Mouse (Mus musculus): ENCODE results near the gene Hmgcl. TPM values are rescaled to one million over a fixed set of nuclear protein-coding genes. Genes with fewer than 3 reads are reported as not detected.
A peak's percentile ranks its signal among the peaks of the same experiment; 100 is the strongest.
"Not testable (repeated sequence)": the region's sequence is repeated elsewhere in the genome, so short reads cannot be mapped to it uniquely, and the experiment has no call there.

Hmgcl gene
- polyA plus RNA-seq, 1 experiment = 76.6 TPM

DNA sequence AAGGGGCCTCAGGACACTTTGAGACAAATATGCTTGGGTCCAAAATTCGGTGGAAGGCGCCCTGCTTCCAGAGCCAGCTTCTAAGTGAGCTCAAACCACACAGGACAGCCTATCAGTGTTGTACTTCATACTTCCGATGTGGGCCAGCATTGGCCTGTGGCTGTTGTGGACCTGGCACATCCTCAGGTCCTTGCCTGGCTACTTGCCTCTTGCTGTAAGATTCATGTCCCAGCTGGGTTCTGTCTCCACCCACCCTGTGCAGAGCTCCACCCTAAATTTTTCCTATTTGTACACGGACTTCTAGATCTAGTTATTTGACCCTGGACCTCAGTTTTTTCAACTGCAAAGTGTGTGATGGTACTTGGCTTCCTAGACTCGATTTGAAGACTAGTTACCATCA is 10.7 kb upstream of the Hmgcl start:
- peaks cover 81% of the 10 kb centered on the region for H3K36me3 ChIP-seq (ENCODE audit: control insufficient read depth, insufficient read depth, low read length)
- 78% methylated on average over 5 of the region's 5 CpGs for WGBS

DNA sequence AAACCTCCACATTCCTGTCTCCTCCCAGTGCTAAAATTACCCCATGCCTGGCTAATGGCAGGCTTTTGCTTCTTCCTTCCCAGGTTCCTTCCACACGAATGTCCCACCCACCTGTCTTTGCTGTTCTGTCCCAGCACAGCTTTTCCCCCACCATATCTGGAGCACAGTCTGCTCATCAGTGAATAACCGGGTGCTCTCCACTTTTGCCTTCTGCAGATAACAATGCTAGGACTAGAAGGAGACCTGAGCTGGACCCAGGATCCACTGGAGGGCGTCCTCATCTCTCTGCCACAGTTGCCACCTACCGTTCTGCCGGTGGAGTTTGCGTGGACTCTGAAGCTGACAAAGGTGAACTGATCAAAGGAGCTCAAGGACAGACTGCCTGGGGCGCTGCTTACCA is 7.4 kb upstream of the Hmgcl start:
- 88% methylated on average over 7 of the region's 7 CpGs for WGBS
- Histone ChIP-seq H3K27ac (ENCODE audit: insufficient read depth, low read depth, low read length) (no peak overlapping the region), H3K27me3 (ENCODE audit: control insufficient read depth, insufficient read depth, low read length) (no peaks in the 10 kb centered on the region), H3K4me1 (ENCODE audit: control insufficient read depth, insufficient read depth, insufficient read length, low read length) (peaks cover 2% of the 10 kb centered on the region; the same call in 1 of the 2 replicates), H3K36me3 (ENCODE audit: control insufficient read depth, insufficient read depth, low read length) (peaks cover 62% of the 10 kb centered on the region), H3K4me3 (ENCODE audit: low read depth, low read length) (no peak overlapping the region)
- TF ChIP-seq CTCF (IDR thresholded peaks at IDR 0.05; ENCODE audit: extremely low read depth, insufficient read length, insufficient replicate concordance, low read depth, low read length) (no peak), POLR2A (IDR thresholded peaks at IDR 0.05; ENCODE audit: low read depth, low read length) (no peak)

More for the DNA sequence above, 10.7 kb upstream of the Hmgcl start:
- no peak overlapping the region for H3K4me3 ChIP-seq (ENCODE audit: low read depth, low read length)
- no peak overlapping the region for H3K27ac ChIP-seq (ENCODE audit: insufficient read depth, low read depth, low read length)
- H3K27me3 ChIP-seq (ENCODE audit: control insufficient read depth, insufficient read depth, low read length) = no peaks in the 10 kb centered on the region
- no peak for TF ChIP-seq CTCF (IDR thresholded peaks at IDR 0.05; ENCODE audit: extremely low read depth, insufficient read length, insufficient replicate concordance, low read depth, low read length)
- TF ChIP-seq POLR2A (IDR thresholded peaks at IDR 0.05; ENCODE audit: low read depth, low read length) = no peak
- no peaks in the 10 kb centered on the region for H3K4me1 ChIP-seq (ENCODE audit: control insufficient read depth, insufficient read depth, insufficient read length, low read length)

DNA sequence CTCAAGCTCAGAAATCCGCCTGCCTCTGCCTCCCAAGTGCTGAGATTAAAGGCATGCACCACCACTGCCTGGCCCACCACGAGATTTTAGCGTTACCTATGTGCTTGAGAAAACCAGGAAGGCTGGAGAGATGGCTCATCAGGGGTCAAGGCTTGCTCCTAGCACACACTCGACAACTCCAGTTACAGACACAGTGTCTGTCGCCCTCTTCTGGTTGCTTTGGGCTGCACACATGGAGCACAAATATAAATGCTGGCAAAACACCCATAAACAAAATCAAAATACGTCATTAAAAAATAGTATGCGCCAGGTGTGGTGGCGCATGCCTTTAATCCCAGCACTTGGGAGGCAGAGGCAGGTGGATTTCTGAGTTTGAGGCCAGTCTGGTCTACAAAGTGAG is 5.2 kb upstream of the Hmgcl start:
- WGBS = 91% methylated on average over 8 of the region's 8 CpGs
- H3K4me3 ChIP-seq (ENCODE audit: low read depth, low read length) = not testable (repeated sequence)

DNA sequence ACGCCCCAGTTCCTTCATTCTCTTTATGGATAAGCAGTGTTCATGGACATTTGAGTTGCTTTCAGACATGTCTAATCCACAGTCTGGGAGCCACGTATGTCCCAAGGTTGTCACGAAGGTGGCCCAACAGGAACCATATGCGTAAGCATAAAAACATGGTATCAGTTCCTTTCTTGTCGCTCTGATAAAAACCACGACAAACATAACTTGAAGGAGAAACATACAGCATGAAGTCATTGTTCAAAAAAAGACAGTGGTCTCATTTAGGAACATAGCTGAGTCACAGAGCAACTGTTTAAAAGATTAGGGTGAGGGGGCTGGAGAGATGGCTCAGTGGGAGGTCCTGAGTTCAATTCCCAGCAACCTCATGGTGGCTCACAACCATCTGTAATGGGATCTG is 4.1 kb upstream of the Hmgcl start:
- Histone ChIP-seq H3K27me3 (ENCODE audit: control insufficient read depth, insufficient read depth, low read length) (no peaks in the 10 kb centered on the region), H3K27ac (ENCODE audit: insufficient read depth, low read depth, low read length) (peak overlapping the region; percentile 23; the same call in 1 of the 2 replicates), H3K4me3 (ENCODE audit: low read depth, low read length) (no peak overlapping the region), H3K4me1 (ENCODE audit: control insufficient read depth, insufficient read depth, insufficient read length, low read length) (peaks cover 6% of the 10 kb centered on the region; the same call in 1 of the 2 replicates), H3K36me3 (ENCODE audit: control insufficient read depth, insufficient read depth, low read length) (peaks cover 32% of the 10 kb centered on the region)
- 63% methylated on average over 6 of the region's 6 CpGs for WGBS
- no peak for TF ChIP-seq CTCF (IDR thresholded peaks at IDR 0.05; ENCODE audit: extremely low read depth, insufficient read length, insufficient replicate concordance, low read depth, low read length)
- no peak for TF ChIP-seq POLR2A (IDR thresholded peaks at IDR 0.05; ENCODE audit: low read depth, low read length)

More for the DNA sequence above, 5.2 kb upstream of the Hmgcl start:
- H3K4me1 ChIP-seq (ENCODE audit: control insufficient read depth, insufficient read depth, insufficient read length, low read length); H3K27me3 ChIP-seq (ENCODE audit: control insufficient read depth, insufficient read depth, low read length); H3K27ac ChIP-seq (ENCODE audit: insufficient read depth, low read depth, low read length): not testable (repeated sequence)
- peak; percentile 32; the same call in 1 of the 2 replicates for TF ChIP-seq CTCF (IDR thresholded peaks at IDR 0.05; ENCODE audit: extremely low read depth, insufficient read length, insufficient replicate concordance, low read depth, low read length)
- H3K36me3 ChIP-seq (ENCODE audit: control insufficient read depth, insufficient read depth, low read length) = peaks cover 42% of the 10 kb centered on the region

DNA sequence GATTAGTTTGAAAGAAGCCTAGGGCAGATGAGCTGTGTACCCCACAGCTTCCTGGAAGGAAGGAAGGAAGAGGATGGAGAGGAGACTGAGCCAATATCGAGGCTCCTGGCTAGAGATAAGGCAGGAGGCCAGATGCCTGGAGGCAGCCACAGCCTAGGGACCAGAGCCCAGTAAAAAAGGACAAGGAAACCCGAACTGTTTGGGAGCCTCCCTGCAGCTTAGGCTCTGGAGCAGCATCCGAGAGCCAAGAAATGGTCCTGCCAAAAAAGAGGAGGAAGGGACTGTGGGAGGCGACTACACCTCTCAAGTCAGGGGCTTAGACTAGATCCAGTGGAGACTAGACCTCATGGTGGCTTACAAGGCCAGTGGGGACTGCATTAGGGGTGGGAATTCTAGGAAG is 2.9 kb upstream of the Hmgcl start:
- 58% methylated on average over 4 of the region's 4 CpGs for WGBS
- TF ChIP-seq POLR2A (IDR thresholded peaks at IDR 0.05; ENCODE audit: low read depth, low read length) = no peak
- H3K27ac ChIP-seq (ENCODE audit: insufficient read depth, low read depth, low read length) = no peak overlapping the region

DNA sequence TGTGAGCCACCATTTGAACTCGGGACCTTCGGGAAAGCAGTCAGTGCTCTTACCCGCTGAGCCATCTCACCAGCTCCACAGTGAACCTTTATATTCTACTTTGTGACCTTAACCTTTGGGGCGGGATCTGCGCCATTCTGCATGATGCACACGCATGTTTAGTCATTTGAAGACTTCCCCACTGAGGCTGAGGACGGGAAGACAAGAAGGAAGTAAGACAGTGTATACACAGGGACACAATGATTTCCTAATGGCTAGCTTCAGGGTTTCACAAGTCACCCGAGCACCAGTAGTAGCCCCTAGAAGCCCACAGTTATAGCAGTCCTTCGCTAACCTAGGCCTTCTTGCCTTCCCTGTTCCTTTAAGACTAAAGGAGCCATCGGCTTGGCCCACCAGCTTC is 542 bp upstream of the Hmgcl start:
- Histone ChIP-seq H3K4me3 (ENCODE audit: low read depth, low read length) (peak overlapping the region; percentile 73), H3K4me1 (ENCODE audit: control insufficient read depth, insufficient read depth, insufficient read length, low read length) (peaks cover 13% of the 10 kb centered on the region; the same call in 1 of the 2 replicates), H3K36me3 (ENCODE audit: control insufficient read depth, insufficient read depth, low read length) (peaks cover 7% of the 10 kb centered on the region), H3K27ac (ENCODE audit: insufficient read depth, low read depth, low read length) (peak overlapping the region; percentile 63), H3K27me3 (ENCODE audit: control insufficient read depth, insufficient read depth, low read length) (no peaks in the 10 kb centered on the region)
- no peak for TF ChIP-seq POLR2A (IDR thresholded peaks at IDR 0.05; ENCODE audit: low read depth, low read length)
- no peak for TF ChIP-seq CTCF (IDR thresholded peaks at IDR 0.05; ENCODE audit: extremely low read depth, insufficient read length, insufficient replicate concordance, low read depth, low read length)
- WGBS = 62% methylated on average over 10 of the region's 10 CpGs

More for the DNA sequence above, 2.9 kb upstream of the Hmgcl start:
- Histone ChIP-seq H3K4me1 (ENCODE audit: control insufficient read depth, insufficient read depth, insufficient read length, low read length) (peaks cover 11% of the 10 kb centered on the region; the same call in 1 of the 2 replicates), H3K4me3 (ENCODE audit: low read depth, low read length) (no peak overlapping the region), H3K27me3 (ENCODE audit: control insufficient read depth, insufficient read depth, low read length) (no peaks in the 10 kb centered on the region), H3K36me3 (ENCODE audit: control insufficient read depth, insufficient read depth, low read length) (peaks cover 26% of the 10 kb centered on the region)

DNA sequence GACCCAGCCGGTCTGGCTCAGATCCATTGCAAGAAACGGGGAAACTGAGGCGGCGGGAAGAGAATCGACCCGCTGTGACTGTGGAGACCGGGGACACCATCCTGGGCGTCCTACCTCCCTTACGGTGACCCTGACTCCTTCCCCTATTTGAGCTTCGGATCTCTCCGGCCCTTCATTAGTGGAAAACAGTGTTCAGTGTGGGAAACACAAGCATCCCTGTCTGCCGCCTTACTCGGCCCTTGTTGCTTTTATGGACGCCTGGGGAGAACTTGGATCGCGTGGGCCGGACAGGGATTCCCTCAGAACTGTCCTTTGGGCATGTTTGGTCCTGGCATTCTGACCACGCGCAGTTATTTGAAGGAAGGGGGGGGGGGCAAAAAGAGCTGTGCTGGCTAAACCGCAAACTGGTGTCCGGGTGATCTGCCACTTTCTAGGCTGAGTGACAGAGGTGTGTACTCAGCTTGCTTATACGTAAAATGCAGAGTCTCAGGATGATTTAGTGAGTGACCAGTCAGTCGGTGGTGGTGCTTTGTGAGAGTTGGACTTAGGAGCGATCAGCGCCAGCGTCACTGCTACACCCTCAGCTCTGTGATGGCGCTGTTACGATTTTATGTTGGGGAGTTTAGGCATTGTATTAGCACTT is 532 bp downstream of the Hmgcl start:
- Histone ChIP-seq H3K36me3 (ENCODE audit: control insufficient read depth, insufficient read depth, low read length) (peaks cover 8% of the 10 kb centered on the region), H3K27me3 (ENCODE audit: control insufficient read depth, insufficient read depth, low read length) (no peaks in the 10 kb centered on the region), H3K4me1 (ENCODE audit: control insufficient read depth, insufficient read depth, insufficient read length, low read length) (peaks cover 13% of the 10 kb centered on the region; the same call in 1 of the 2 replicates), H3K27ac (ENCODE audit: insufficient read depth, low read depth, low read length) (peak overlapping the region; percentile 21; the same call in 1 of the 2 replicates), H3K4me3 (ENCODE audit: low read depth, low read length) (peak overlapping the region; percentile 73)
- TF ChIP-seq CTCF (IDR thresholded peaks at IDR 0.05; ENCODE audit: extremely low read depth, insufficient read length, insufficient replicate concordance, low read depth, low read length) (no peak), POLR2A (IDR thresholded peaks at IDR 0.05; ENCODE audit: low read depth, low read length) (no peak)
- under 1% methylated on average over 28 of the region's 28 CpGs for WGBS
